Mouse (Mus musculus): ENCODE data around the gene Srebf2.

Gene Srebf2

DNA sequence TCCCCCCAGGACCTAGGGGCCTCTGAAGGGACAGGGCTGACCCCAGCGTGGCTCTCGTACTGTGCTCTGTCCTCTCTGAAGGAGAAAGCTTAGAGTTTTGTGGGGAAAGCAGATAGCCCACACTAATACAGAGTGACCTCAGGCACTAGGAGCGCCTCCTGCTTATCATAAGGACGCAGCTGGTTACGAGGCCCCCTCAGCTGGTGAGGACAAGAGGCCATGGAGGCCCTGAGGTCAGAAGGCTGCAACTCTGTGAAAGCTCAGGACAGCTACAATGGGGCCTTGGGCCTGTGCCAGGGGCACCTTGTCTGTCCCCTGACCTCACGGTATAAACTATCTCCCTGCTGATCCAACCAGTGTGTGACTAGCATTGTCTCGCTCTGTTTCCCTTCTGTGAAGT lies 37.2 kb downstream of the Srebf2 start:
- peak; percentile 91 for DNase-seq

DNA sequence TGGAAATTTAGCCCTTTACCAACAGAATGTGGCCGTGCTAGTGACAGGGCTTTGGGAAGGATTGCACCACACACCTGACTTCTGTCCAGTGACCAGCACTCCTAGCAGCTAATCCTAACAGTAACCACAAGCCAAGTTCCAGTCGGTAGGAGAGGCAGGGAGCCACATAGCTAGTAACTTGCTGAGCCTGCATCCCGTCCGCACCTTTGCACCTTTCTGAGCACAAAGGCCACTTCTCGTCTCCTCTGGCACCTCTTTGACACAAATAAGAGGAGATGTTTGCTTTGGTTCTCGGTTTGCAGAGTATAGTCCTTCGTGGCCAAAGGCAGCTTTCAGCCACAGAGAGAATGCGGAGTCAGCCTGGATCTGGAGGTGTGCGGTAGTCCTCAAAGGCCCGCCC lies 37.7 kb downstream of the Srebf2 start:
- DNase-seq: no peak

DNA sequence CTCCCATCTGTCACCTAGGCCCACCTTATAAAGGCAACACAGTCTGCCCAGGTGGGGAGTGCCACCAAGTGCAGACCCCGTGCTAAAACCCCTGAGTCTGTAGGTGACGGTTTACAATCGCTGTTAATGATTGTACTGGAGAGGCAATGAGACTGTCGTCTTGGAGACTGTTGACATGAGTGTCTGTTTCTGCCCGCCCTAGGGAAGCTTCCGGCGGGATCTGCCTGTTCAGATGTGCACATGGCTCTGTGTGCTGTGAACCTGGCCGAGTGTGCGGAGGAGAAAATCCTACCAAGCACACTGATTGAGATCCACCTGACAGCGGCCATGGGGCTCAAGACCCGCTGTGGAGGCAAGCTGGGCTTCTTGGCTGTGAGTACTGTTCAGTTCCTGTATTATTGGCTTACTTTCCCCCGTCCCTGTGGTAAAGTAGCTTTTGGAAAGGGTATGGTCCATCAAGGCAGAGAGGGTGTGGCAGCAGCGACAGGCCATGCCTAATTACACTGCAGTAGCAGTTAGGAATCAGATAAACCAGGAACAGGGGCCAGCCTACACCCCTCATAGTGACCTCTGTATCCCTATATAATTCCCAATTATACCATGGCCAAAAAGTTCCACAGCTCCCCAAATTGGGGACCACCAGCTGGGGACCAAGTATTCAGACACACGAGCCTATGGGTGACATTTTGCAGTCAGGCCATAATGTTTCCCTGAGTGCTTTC lies 38.2 kb downstream of the Srebf2 start:
- peak; percentile 72 for DNase-seq

DNA sequence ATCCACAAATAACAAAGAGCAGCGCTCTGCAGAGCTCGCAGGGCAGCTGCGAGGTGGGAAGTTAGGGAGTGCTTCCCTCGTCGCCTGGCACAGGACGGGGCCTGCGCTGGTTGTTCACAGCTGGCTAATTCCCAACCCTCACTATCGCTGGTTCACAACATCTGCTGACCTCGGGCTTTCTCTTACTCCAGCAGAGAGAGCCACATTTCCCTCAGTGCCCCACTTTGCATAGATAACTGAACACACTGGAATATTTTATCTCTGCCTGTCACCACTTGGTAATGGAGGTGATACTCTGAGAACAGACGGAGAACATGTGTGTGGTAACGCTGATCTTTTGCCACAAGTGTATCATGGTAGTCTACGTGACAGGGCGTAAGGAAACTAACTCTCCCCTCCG lies 39.1 kb downstream of the Srebf2 start:
- DNase-seq: peak; percentile 79

DNA sequence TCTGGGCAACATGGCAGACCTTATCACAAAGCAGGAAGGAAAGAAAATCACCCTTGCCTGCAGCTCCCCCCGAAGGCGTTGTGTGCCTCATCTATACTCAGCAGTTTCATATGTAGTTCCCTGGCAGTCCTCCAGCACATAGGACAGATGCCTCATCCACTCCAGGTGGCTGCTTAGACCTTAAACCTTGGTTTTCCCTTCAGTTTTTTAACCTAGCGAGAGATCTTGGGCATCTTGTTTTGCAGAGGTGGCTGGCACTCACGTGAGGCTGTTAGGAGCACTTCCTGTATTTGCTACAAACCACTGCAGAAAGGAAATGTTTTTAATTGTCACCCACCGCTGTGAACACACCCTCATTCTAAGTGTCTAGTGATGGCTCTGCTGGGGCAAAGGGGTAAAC lies 40.0 kb downstream of the Srebf2 start:
- DNase-seq: peak; percentile 59

DNA sequence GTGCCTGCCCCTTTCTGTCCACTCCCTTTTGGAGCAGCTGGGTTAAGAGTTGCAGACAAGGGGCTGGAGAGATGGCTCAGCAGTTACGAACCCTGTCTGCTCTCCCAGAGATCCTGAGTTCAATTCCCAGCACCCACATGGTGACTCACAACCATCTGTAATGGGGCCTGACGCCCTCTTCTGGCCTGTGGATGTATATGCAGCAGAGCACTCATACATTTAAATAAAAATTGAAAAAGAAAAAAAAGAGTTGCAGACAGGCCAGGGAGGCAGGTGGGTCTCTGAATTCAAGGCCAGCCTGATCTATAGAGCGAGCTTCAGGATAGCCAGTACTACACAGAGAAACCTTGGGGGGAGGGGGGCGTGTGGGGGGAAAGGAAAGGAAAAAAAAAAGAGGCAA lies 40.4 kb downstream of the Srebf2 start:
- no peak for DNase-seq

DNA sequence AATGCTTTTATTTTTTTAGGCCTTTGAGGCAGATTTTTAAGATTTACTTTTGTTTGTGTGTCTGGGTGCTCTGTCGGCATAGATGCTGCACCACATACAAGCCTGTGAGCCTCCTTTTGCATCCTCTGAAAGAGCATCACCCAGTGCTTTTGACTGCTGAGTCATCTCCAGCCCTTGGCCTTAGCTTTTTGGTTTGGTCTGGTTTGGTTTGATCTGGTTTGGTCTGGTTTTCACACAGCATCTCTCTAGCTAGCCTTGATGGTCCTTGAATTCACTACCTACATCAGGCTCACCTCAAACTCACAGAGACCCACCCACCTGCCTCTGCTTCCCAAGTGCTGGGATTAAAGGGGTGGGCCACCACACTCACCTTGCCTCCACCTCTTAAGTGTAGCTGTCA lies 40.9 kb downstream of the Srebf2 start:
- peak; percentile 36 for DNase-seq

DNA sequence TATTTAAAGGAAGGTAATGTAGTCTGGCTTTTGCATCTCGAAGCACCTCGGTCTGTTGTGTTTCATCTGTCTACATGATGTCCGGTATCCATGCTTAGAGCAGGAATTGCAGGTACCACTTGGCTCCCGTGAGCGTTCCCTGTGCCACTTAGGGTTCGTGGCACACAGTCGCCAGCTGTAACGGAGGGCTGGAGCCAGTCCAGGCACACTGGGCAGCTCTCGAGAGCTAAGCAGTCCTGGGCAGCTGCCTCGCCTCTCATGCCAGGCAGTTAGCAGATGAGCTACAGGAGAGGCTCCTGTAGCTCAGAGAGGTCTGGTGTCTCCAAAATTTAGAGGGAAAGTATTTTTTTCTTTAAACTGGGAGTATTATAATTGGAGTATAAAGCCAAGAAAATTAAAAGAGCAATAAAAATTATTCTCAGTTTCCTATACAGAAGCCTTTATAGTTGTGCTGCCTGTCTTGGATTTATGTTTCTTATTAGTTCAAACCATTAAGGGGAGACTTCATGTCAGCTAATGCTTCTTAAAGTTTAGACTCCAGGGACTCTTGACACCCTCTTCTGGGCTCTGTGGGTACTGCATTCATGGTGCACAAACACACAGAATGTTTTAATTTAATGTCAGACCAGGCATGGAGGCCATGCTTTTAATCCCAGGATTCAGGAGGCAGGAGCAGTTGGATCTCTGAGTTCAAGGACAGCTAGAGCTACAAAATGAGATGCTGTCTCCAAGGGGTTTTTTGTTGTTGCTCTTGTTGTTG lies 41.7 kb downstream of the Srebf2 start:
- DNase-seq: peak; percentile 77

DNA sequence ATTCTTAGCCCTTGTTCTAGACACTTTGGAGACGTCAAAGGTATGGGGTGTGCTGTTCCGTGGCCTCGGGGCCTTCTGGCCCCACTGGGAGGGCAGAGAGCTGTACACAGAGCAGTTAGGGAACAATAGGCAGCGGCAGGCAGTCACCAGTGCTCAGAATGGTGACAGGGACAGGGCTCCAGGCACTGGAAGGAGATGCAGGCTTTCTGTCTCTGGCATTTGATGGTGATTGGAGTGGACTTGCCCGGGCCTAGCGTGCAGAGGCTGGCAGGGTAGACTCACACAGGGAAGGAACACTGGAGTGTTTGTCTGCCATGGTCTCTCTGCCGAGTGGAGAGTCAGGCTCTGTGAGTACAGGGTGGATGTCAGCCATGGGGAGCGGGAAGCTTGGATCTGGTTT lies 45.6 kb downstream of the Srebf2 start:
- DNase-seq: no peak

DNA sequence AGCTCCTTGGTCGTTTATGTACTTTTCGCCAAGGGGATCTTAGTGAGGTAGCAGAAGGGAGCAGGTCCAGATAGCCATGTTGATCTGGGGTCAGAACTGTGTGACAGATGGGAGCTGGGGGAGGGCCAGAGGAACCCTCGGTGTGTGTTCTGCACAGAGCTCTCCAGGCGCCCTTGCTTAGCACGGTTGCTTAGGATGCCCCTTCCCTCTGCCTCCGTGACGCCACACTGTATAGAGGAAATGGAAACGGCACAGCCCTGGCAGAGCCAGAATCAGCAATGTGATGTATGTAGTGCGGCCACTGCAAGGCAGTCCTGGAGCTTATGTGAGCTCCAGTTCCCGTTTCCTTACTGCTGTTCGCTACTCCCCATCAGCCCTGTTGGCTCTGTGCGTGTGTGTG lies 49.3 kb downstream of the Srebf2 start:
- no peak for DNase-seq

DNA sequence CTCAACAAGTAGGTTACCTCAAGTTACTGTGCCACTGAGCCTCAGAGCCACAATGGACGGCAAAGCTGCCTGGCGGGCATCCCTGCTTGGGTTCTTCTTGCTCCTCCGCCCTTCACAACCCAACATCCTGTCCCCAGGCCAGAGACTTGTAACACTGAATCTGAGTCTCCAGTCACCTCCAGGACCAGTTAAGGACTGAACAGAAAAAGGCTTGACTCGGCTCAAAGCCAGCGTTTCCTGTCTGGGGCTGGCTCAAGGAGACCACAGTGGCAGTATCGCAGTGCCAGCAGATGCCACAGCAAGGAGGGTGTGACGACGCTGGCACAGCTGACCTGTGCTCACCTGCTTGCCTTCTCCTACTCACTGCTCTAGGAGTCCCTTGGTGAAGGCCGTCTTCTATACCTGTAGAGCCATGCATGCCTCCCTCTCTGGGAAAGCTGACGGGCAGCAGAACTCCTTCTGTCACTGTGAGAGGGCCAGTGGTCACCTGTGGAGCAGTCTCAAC lies 50.3 kb downstream of the Srebf2 start:
- no peak for DNase-seq

DNA sequence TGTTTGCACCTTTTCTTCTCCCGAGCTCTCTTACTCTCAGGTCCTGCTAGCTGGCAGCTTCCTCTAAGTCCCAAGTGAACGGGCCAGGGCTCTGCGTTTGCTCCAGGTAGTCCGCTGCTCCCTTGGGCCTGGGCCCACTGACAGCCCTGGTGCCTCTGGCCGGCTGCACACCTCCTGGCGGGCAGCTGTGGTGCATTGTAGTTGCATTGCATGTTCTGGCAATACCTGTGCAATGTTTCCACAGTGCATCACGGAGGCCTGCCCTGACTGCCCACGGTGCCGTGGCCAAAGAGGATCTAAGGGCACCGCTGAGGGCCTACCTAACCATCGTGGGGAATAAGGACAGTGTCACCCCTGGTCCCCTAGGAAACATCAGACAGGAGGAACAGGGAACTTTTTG lies 51.0 kb downstream of the Srebf2 start:
- no peak for DNase-seq

DNA sequence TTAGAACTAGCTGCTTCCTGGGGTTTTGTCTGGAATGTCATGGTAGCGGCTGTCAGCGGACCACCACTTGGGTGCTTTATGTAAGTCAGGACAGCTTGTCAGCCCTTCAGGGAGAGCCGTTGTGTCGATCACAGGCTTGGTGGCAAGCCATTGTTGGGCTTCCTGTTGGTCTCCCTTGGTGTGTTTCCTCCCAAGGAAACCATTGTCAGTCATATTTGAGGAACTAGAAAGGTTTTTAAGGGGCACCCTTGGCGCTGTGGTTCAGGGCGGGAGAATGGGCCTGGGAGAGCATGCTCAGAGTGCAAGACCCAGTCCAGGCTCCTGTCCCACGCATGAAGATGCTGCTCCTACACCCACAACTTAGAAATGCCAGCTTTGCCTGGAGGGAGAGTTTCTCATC lies 51.4 kb downstream of the Srebf2 start:
- DNase-seq: no peak

DNA sequence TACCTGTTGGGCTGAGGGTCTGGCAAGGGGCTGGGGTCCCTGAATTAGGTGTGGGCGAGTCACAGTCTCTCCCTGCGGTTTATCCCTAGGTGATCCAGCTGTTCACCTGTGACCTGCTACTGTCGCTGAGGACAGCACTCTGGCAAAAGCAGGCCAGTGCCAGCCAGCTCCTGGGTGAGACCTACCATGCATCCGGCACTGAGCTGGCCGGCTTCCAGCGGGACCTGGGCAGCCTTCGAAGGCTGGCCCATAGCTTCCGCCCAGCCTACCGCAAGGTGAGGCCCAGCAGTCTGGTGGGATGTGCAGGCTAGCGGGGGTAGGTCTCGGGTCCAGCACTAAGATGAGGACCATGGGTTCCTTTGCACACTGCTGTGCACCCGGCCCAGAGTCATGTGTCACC lies 52.6 kb downstream of the Srebf2 start:
- no peak for DNase-seq

DNA sequence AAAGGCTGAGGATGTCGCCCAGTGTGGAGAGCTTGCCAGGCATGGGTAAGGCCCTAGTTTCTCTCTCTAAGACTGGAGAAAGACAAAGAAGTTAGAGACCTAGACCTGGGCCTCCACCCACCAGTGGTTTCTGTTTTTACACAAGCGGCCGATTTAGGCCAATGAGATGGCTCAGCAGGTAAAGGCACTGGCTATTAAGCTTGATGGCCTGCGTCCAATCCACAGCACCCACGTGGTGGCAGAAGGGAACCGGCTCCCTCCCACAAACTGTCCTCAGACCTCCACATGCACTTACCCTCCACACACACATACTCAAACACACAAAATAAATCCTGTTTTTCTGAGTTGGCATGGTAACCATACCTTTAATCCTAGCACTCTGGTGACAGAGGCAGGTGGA lies 55.1 kb downstream of the Srebf2 start:
- no peak for DNase-seq

DNA sequence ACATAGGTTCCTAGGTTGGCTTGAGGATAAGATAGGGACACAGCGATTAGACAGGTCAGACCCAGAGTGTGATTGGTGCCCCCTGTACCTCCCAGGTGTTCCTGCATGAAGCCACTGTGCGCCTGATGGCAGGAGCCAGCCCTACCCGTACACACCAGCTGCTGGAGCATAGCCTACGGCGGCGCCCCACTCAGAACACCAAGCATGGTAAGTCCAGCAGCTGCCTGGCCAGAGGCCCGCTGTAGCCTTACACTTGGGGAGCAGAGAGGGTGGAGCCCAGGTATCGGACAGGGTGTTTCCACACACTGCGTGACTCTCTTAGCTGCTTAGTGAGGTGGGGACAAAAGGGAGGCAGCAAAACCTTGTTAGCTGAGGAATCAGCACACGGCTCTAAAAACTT lies 56.1 kb downstream of the Srebf2 start:
- DNase-seq: no peak

DNA sequence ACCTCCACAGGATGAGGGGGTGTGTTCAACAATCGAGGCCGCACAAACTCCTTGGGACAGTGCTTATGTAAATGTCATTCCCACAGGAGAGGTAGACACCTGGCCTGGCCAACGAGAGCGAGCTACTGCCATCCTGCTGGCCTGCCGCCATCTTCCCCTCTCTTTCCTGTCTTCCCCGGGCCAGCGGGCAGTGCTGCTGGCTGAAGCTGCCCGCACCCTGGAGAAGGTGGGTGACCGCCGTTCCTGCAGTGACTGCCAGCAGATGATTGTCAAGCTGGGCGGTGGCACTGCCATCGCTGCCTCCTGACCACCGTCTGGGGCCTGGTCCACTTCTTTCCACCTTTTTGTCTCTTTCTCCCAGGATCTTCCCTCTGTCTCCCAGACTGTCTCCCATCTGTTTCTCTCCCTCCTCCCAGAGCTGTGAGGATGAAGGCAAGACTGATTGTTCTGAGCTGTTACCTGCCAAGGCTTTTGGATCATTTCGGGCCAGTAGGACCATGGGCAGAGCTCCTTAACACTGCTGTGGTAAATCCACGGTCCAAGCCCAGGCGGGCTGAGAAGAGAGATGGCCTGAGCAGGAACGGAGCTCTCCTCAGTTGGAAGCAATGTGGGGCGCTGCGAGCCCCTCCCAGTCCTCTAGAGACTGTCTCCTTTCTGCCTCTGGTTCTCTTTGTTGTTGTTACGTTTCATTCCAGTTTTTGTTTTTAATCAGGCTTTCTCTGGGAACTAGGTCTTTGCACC lies 56.8 kb downstream of the Srebf2 start:
- DNase-seq: no peak

DNA sequence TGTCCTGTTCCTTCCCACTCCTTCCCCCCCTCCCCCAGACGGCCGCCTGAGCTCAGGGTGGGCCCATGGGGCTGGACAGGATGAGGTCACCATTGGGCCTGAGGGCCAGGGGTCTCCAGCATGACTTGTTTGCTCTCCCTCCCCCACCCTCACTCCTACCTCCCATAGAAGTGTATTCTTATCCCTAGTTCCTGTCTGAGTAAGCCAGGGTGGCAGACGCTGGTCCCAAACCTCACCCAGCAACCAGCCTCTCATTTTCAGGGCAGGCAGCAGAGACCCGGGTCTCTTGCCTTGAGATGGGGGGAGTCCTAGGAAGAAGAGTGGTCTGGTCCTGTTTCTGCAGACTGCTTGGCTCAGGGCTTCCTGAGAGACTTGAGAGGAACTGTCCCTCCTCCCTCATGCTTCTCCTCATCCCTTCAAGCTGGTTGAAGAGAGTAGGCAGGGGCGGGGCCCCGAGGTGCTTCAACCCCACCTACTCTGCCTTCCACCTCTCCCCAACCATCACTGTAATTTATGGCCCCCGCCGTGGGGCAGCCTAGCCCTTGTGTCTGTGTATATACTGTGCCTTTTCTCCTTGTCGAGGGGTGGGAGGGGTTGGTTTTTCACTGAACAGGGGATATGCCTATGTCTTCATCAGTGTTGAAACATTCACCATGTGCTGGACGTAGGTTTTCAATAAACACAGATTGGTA lies 57.8 kb downstream of the Srebf2 start:
- no peak for DNase-seq

DNA sequence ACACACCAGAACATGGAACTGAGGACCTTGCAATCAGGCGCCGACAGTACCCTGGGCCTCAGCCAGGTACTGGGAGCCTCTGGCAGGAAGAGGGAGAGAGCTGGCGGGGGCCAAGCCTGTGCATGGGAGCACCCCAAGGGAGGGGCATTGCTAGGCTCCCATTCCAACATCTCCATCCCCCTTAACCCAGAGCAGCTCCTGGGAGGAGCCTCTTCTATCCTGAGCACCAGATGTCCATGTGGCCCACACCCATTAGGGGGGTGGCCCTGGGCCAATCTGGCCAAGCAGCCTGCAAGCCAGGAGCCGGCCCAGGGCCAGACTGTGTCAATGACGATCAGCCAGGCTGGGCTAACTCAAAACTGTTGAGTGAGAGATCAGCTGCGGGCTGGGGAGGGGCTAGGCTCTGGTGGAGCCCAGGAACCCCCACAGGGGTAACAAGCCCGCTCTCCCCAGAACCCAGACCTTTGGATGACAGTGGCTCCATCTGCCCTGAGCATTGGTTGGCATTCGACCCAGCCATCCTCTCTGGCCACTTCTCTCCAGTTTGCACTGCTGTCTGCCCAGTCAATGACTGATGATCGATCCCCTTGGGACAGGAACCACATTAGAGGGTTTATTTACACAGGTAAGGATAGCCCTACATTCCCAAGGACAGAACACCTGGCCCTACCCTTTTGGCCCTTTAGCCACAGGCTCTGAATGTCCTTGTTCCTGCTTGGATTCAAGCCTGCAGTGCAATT lies 59.6 kb downstream of the Srebf2 start:
- DNase-seq: no peak

DNA sequence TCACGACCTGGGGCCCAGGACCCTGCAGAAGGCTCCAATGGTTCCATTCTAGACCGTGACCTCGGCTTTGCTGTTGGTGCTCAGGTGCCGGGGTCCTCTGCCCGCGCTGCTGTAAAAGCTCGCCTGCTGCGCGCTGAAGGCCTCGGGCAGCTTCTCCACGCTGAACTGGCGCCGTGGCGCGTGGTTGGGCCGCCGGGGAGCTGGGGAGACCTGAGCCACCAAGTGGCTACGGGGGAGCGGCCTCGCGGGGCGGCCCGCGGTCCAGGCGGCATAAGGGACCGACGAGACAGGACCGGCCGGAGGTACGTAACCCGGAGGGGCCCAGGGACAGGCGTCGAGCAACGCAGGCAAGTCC lies 60.1 kb downstream of the Srebf2 start:
- no peak for DNase-seq

DNA sequence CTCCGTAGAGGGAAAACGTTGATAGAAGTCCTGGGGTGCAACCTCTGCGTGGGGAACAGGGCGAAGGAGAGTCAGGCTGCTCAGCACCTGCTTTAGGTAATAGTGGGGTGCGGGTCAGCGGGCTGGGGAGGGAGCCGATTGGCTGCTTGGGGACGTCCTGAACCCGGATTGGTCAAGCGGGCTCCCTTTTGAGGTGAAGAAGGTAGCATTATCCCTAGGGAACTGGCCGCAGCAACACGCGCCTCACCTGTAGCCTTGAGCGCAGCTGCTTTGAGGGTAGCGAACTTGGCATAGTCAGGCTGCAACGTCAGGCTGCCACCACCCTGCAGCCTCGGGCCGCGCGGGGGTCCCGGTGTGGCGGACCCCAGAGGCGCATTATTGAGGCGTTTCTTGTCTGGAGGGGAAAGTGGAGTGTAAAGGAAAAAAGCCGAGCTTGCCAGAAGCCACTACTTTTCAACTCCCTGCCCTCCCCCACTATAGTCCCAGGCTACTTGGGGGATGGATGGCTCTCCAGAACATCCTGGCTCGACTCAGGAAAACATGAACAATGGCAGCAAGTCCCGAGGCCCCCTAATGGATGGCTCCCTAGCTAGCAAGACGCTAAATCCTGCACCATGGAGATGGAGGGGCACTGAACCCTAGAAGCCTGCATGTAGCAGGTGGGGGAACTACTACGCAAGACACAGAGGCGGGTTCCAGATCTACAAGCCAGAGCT lies 60.7 kb downstream of the Srebf2 start:
- DNase-seq: no peak

DNA sequence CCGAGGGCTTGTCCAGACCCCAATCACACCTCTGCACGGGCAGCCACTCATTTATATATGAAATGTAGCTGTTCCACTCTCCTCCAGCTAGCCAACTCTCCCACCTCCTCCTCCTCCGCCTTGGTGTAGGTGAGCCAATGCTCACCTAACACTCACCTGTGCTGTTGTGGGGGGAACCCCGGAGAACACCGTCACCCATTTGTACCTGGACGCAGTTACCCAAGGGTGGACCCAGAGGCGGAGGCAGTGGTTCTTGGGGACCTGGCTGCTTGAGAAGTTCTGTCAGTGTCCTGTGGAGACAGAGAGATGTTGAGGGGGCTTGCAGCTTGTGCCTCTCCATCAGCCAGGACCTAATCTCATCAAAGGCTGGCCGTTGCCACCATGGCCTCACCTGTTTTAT lies 61.3 kb downstream of the Srebf2 start:
- DNase-seq: no peak

Measured in liver (tissue).